Mouse (Mus musculus) lung, adult 2 months (tissue): ENCODE measurements at regions not wholly inside any gene's neighbourhood (a gene's known extent, or its start where the extent isn't known, plus 50 kb on each side); places are given as distances from the start of the nearest gene placed in this dataset.
A peak's percentile ranks its signal among the peaks of the same experiment; 100 is the strongest.

Experiments used
- CTCF ChIP-seq: fragments of 200-500 bp; IDR thresholded peaks from 2 replicates; pipeline ENCODE4 v1.5.1; 2011; ENCODE audit warnings: mild to moderate bottlenecking, low read length, control low read depth; ENCODE audit not compliant: insufficient read depth
- POLR2A ChIP-seq: fragments of 200-500 bp; IDR thresholded peaks from 2 replicates; pipeline ENCODE4 v1.6.1; 2011; ENCODE audit warnings: low read depth, mild to moderate bottlenecking, control low read depth, low read length, borderline replicate concordance; ENCODE audit errors: extremely low read depth

DNA sequence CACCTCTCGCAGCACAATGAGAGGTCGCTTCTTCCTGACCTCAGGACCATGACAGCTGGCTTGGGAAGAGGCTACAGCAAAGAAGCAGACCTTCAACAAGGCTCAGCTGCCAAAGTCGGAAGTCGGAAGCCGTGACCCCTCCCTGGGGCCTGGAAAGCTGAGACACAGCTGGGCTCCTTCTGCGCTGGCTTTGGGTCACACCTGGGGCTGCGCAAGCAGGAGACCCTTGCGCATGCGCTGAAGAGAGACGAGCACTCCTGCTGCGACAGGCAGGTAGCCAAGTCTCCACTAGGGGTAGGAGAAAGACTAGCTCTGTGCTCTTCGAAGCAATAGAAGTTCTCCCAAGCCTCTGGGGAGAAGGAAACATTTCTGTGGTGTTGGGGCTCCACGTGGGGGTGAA, 109.3 kb upstream of the Dyrk2 start:
- TF ChIP-seq CTCF (0 out of 2 replicates have a peak, but pooled peaks have one; percentile 17), POLR2A (no peak)
